Comparison of ENCODE assay signal across 15 mouse cellular contexts in genomic region chr16:52007006-52007405, GRCm38 (mm10). TPM values are rescaled to one million over a fixed set of nuclear protein-coding genes. Genes with fewer than 3 reads are reported as not detected.
DNase-seq lines count a peak whose midpoint lies in the region; ATAC-seq lines count a peak whose summit lies in the region.
"Had no signal": no experiment of that assay in that cellular context is flagged by ENCODE, and none has a peak within 500 bp of the region (broad histone marks: within the 10 kb centered on the region; RNA-seq: fewer than 3 reads in every experiment).

No protein-coding gene starts in this region.

- no peak for ATAC-seq in CD4-positive, CD25-positive, alpha-beta regulatory T cell, adult 4 months
- ATAC-seq: forebrain, embryonic 16.5 days had no signal

- peak; percentile 37 for DNase-seq in CD4-positive, CD25-positive, alpha-beta regulatory T cell, adult 2 months (ENCODE audit: low read depth, low spot score)
- DNase-seq in T-cell, adult 2 months (ENCODE audit: low spot score): peak; percentile 75
- peak; percentile 83 for DNase-seq in naive thymus-derived CD4-positive, alpha-beta T cell, adult 2 months (ENCODE audit: low read depth)
- DNase-seq in thymus, postnatal 25 days: peak; percentile 8
- no peak for DNase-seq in embryo, embryonic 10 days (ENCODE audit: low spot score)
- no peak for DNase-seq in kidney, postnatal 4 days
- DNase-seq: adrenal gland, postnatal 14 days; B cell, adult 2 months; cerebellum, adult 11-12 months; cerebellum, adult 9-10 months; cerebellum, postnatal 25 days; gastrocnemius, adult 2 months; gastrocnemius, postnatal 25 days had no signal

RNA-seq across cellular contexts. Expression of gene Cblb, which starts 24.0 kb away (rescaled TPM):
- 10 to 100 TPM; 42.2 to 42.6 TPM for polyA plus RNA-seq in CD4-positive, CD25-positive, alpha-beta regulatory T cell, adult 4 months (2017; shearing (Covaris generic))

Comparison
In these comparisons a context has a peak if more than half of its experiments do, and no peak if none do; other contexts are left out.
1. DNase-seq: peak in CD4-positive, CD25-positive, alpha-beta regulatory T cell, adult 2 months (single experiment), T-cell, adult 2 months (single experiment), naive thymus-derived CD4-positive, alpha-beta T cell, adult 2 months (single experiment) and thymus, postnatal 25 days (single experiment); none in embryo, embryonic 10 days (single experiment) and kidney, postnatal 4 days (0 of 2).